Mouse (Mus musculus) brain, embryonic 18.5 days (tissue): ENCODE results near the gene Nhlh1.

Experiments
- DNase-seq: peaks from one replicate; pipeline ENCODE4 v3.0.0-alpha.2; 2012; ENCODE audit warnings: low read depth, low spot score

The Nhlh1 gene

GRCm38 (mm10) chr1:172016660-172017516 is 40.5 kb downstream of the Nhlh1 start:
- no peak for DNase-seq

DNA sequence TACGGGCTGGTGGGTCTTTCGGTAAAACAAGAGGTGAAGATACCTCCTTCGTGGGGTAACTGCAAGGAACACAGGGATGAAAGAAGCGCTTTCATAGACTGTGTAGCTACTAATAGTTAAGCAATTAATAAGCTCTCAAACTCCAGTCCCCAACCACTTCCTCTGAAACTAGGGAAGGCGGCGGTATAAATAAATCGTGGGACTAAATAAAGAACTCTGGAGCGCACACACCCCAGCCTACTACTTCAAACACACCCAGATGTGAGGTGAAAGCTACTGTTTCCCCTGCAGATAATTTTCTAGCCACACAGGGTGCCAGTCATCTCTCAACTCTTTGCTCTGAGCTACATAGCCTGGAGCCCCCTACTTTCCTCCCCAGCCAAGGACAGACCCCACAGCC is 41.3 kb downstream of the Nhlh1 start:
- no peak for DNase-seq

DNA sequence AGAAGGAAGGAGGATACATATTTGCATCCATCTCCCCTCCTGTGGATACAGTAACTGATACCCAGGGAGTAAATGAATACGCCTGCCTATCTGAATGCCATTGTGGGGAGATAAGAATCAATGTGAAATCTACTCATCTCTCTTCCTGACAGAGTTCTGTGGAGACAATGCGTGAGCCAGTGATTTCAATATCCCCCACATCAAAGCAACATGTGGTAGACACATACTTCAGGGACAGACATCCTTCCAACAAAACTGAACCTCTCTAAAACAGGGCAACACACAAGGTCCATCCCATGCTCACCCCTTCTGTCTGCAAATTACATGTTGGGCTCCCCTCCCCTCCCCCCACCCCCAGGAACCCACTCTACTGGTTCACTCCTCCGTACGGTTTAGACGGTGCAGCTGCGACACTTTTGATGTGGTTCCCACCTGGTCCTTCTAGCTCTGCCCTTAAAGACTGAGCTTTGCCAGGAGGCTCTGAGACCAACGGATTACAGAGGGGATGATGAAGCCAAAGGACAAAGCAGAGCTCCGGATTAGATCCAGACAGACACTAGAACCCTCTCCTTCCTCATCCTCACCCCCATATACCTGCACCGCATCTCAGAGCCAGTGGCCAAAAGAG is 41.9 kb downstream of the Nhlh1 start:
- no peak for DNase-seq

DNA sequence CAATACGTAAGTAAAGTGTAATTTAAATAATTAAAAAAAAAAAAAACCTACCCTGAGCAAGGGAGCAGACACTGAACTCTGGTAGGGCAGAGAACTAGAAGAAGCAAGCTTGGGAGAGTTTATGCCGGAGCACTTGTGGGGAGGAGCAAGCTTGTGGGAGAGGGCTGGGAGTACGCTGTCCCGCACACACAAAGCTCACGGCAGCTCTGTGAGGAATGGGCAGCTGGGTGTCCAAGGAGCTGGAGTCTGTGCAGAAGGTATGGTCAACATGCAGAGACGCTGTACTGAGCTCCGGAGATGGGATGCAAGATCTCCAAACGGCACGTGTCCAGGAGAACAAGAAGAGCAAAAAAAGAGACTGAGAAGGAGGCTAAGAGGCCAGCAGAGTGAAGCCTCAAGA is 42.6 kb downstream of the Nhlh1 start:
- DNase-seq = no peak

GRCm38 (mm10) chr1:172012030-172012429 is 45.3 kb downstream of the Nhlh1 start:
- no peak for DNase-seq

DNA sequence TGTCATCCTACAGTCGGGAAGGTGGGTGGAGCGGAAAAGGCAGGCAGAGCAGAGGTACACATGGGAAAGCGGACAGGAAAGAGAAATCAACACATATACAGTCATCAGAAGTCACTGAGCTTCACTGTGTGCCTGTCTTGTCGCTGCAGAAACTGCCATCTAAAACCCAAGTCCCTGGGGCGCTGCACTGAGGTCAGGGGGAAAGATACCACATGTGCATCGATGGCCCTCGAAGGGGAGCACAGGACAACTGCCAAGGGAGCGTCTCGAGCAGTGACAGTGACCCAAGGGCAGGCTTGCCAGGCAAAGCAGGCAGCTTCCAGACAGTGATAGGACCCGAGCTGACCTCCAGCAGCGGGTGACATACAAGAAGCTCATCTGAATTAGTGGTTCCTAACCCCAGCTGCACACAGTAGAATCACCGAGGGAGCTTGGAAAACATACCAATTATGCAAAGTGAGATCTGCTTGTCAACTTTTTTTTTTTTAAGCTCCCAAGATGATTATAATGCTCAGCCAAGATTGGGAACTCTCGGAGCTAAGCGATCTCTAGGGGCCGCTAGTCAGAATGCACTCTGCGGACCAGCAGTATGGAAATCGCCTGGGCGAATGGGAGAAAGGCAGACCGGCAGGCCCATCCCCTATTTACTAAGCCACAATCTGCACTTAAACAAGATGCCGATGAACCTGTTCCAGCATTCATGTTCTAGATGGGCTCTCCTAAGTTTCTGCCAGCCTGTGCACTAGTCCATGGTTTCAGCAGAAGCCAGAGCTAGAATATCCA is 47.1 kb downstream of the Nhlh1 start:
- DNase-seq = no peak

- no peak for DNase-seq
Observed at GRCm38 (mm10) chr1:172009406-172009805, 48.0 kb downstream of the Nhlh1 start.

GRCm38 (mm10) chr1:172008351-172008750 is 49.0 kb downstream of the Nhlh1 start:
- DNase-seq = no peak

DNA sequence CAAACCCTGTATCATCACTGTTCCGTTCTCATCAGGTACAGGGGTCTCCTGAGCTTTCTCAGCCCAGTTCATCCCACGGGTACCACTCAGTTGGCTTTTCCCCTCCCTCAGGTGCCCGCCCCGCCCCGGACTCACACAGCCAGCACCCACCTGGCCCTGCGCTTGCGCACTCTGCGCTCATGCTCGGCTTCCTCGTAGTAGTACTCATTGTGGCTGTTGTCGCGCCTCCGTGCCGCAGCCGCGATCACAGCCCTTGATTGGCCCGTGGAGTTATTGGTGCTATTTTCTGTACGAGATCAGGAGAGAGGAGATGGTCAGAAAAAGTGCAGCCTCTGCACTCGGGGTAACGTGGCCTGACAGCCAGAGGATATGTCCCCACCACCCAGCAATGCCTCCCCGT is 49.6 kb downstream of the Nhlh1 start:
- DNase-seq = no peak
